Mouse (Mus musculus): ENCODE results near the gene Galnt10.

The Galnt10 gene

DNA sequence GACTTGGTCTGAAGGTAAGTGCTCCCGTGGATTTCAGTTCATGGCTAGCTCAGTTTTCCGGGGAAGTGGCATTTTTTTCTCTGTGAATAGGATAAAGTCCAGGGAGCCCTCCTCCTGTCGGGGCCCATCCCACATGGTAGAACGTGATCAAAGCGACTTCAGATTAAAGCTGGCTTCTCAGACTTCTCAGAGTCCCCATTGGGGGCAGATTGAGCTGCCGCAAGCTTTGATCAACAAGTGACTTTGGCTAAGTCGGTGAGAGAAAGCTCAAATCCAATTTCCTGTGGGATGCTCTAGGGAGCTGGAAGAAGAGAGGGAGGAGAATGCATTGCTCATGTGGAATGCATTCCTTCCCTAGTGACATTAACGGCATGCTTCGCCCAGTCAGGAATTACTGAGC, 10.1 kb upstream of the Galnt10 start:
- peak in 1 of 2 experiments; percentile 14 for DNase-seq (ENCODE audit: low spot score in 2 of 2)

DNA sequence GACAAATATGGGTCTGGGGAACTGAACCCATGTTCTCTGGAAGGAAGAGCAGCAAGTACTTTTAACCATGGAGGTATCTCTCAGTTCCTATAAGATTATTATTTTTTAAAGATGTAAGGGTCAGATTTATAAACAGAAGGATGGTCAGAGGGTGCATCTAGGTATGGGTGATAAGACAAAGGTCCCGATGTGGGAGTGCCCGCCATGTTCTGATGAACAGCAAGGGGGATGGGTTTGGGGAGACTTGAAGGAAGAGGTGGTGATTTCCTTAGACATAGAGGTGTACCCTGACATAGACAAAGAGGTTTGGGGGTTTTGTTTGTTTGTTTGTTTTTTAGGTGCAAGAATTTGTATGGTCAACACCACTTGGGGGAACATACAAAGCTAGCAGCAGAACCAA, 1.6 kb upstream of the Galnt10 start:
- DNase-seq (ENCODE audit: low spot score in 2 of 2), result no peak

DNA sequence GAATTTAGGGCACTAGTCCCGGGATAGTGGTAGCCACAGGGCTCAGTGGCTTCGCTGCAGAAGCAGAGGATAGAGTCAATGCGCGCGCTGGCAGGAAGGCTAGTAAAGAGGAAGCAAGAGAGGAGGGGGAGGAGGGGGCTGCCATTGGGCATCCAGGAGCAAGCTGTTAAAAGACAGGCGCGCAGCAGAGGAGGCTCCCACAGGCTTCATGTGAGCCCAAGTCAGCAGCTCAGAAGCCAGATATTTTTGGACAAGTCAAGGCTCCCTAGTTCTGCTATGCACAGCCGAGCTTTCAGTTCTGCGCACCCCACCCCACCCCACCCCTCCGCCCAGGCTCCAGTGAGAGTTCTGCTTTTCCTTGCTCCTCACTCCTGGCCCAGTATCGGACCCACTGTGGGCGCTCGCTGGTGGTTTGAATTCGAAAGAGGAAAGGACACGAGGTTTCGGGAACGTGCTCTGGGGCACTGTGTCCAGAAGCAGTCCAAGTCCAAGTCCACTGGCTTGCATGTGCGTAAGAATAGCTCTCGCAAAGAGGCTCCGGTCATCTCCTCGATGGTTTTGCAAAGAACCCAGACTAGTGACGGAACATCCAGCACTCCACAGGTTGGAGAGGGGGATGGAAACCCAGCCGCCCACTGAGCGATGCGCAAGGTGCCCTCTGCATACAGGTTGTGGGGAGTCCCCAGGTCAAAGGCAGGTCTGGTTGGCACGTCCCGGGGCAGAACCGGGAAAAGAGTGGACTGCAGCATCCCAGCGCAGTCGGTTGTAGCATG, 811 bp upstream of the Galnt10 start:
- peak; percentile 57 to 67 for DNase-seq (ENCODE audit: low spot score in 2 of 2)

DNA sequence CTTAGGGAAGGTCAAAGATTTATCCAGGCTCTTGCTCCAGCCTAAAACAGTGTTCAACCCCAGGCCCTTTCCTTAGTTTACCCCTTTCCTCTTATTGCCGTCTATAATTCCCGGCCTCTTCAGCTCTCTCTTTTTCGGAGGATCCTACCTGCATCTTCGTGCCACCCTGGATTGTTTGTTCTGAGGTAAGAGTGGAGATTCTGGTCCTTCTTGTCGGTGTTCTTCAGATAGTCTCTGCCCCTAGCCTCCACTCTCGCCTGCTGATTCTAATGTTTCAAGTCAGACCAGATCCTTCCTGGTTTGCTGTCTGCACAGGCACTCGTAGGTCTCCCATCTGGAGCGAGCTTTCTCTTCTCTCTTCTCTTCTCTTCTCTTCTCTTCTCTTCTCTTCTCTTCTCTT, 605 bp downstream of the Galnt10 start:
- peak in 1 of 2 experiments; percentile 24 for DNase-seq (ENCODE audit: low spot score in 2 of 2)

DNA sequence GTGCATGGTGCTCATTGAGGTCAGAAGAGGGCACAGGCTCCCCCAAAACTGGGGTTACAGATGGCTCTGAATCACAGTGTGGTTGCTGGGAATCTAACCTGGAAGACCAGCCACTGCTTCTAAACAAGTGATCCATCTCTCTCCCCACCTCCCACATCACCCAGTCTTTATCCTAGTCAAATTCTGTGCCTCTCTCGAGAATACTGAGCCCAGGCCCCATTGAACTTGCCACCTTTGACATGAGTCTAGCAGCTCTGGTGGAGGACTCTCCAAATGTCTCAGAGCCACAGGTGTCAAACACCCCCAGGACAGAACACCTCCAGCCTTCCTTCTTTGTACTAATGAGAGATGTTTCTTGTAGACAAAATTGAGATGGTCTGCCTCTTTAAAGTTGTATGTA, 1.2 kb downstream of the Galnt10 start:
- peak in 1 of 2 experiments; percentile 21 for DNase-seq (ENCODE audit: low spot score in 2 of 2)

DNA sequence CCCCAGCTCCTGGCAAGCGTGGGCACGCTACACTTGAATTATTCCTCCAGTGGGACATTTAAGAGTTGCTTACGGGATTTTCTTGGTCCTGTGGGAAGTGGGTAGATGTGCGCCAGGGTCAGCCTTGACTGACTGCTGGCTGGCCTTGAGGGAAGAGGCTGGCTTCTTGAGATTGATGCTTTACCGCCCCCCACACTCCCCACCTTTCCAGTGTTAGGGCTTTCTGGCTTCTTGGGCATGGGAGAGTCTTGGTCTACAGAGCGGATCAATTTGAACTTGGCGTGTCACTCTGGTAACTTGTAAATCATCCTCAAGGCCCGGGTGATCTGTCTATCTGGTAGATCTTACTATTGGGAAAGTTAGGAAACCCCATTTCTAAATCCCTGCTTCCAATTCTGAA, 1.7 kb downstream of the Galnt10 start:
- DNase-seq (ENCODE audit: low spot score in 2 of 2), result peak in 1 of 2 experiments; percentile 16

DNA sequence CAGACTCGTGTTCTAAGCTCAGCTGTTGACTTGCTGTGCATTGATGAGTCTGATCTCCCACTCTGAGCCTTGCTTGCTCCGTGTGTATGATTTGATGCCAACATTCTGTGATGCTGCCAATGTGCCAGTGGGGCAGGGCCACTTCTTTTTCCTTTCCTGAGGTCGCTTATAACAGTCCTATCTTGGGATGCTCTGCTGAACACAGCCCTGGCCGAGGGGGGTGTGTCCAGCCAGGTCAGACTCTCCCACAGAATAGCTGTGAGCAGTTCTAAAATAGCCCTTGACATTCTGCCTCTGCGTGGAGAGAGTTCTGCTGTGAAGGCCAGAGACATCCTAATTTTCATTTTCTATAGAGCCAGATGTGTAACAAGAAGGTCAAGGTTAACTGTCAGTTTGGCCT, 2.2 kb downstream of the Galnt10 start:
- DNase-seq (ENCODE audit: low spot score in 2 of 2), result peak in 1 of 2 experiments; percentile 20

DNA sequence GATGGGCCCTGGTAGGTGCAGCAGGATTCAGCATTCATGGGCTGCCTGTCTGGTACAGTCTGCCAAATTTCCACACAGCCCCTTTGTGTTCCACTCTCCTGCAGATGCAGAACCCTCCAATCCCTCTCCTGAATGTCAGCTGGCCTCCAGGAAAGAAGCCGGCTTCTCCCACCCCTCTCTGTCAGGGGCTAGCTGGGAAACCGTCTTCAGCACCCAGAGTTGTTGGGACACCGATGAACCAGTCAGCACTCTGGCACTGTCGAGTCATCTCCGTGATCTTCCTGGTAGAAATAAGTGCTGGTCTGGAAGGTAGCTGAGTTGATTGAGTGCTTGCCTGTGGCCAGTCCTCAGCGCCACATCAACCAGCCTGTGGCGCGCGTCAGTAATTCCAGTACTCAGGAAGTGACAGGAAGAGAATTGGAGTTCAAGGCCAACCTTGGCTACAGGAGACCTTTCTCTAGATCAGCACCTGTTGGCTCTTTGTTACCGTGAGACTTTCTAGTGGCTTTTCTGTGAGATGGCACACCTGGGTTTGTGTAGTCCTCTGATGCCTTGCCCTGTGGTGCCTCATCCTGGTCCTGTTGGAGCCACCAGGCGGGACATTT, 3.1 kb downstream of the Galnt10 start:
- DNase-seq (ENCODE audit: low spot score in 2 of 2), result peak in 1 of 2 experiments; percentile 32

DNA sequence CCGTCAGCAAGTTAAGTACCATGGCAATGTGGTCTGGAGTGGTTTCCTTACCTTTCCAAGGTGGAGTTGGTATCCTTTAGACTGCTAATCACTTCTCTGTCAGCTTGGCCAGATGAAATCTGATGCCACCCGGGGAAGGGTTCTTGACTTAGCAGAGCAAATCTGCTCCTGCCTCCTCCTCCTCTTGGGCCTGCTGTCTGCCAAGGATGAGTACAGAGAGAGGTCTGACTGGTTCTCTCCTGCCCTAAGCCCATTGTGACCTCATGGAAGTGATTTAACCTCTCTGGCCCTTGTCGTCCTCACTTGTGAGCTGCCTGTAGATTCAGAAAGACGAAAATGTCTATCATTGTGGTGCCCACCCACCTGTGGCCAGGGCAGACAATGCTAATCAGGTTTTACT, 4.0 kb downstream of the Galnt10 start:
- DNase-seq (ENCODE audit: low spot score in 2 of 2), result peak in 1 of 2 experiments; percentile 16

DNA sequence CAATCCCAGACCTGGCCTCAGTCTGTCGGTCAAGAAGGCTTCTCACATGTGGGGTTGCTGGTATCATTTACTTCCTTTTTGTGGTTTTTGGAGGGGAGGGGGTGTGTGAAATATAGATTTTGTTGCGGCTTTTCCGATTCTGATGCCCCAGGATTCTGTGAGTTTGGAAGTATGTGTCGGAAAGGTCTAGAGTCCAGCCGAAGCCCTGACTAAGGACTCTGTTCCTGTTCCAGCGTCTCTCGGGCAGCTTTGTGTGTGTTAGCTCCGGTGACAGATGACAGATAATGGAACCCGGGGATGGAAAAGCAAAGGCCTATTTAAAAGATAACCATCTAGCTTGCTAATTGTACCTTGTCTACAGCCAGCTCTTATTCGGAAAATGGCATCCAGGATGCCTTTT, 4.4 kb downstream of the Galnt10 start:
- peak in 1 of 2 experiments; percentile 6 for DNase-seq (ENCODE audit: low spot score in 2 of 2)

DNA sequence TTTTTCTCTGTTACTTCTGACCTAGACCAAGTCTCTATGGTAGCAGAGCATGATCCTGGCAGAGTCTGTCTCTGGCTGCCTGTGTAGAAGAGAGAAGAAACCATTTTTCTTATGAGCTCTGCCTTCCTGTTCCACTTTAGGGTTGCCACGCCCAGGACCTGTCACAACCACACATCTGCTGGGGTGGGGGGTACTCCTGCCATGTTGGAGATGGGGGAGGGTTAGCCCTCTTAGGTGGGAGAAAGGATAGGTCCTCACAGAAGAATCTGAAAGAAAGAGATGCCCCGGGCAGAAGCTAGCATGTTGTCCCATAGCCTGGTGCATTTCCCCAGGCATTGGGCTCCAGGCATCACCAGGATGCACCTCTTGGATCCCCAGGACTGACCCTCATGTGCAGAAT, 5.6 kb downstream of the Galnt10 start:
- peak in 1 of 2 experiments; percentile 17 for DNase-seq (ENCODE audit: low spot score in 2 of 2)

DNA sequence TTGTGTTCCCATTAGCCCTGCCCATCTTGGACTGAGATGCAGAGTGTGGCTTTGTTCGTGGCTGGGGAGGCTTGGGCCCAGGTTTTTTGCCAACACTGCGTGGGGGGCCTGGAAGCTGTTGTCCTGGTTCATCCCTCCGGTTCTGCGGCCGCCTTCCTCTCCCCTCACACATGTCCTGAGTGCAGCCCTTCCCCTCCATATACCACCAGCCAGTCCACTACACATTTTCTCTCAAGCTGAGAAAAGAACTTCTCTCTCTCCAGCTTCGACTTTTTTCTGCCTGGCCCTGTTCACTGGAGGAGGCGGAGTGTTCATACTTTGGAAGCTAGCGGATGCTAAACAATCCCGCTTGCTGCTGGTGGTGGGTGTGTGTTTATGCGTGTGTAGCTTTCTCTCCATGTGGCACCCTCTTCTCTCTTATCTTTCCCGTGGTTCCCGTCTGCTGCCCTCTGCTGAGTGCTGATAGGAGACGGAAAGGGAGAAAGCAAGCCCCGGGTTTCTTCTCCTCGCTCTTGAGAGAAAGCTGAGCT, 6.1 kb downstream of the Galnt10 start:
- peak; percentile 80 to 88 for DNase-seq (ENCODE audit: low spot score in 2 of 2)

DNA sequence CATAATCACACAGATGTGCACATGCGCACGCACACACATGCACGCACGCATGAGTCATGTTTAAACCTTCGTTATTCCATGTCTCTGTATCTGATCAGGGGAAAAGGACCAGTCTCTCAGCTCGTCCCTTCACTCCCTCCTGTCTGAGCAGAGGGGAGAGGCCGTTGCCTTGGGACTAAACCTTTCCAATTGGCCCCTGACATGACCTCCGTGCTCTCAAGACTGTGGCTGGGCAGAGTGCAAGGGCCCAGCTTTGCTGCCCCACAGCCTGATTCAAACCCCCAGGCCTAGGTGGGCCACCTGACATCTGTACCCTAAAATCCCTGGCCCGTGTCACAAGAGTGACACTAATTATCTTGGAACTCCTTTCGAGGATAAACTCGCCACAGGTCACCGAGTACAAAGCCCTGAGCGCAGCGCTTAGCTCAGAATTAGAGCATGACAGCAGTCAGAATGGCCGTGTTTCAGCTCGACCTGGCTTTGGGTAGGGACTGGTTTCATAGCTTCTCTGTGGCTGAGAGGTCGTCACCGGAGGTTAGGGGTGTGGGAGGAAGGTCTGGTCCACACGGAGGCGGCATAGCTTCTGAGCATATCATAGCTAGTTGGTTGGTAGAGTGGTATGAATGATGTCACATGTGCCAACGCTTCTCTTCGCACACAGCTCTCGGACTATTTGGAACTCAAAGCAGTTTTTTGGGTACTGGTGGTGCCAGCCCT, 7.1 kb downstream of the Galnt10 start:
- peak in 1 of 2 experiments; percentile 16 for DNase-seq (ENCODE audit: low spot score in 2 of 2)

DNA sequence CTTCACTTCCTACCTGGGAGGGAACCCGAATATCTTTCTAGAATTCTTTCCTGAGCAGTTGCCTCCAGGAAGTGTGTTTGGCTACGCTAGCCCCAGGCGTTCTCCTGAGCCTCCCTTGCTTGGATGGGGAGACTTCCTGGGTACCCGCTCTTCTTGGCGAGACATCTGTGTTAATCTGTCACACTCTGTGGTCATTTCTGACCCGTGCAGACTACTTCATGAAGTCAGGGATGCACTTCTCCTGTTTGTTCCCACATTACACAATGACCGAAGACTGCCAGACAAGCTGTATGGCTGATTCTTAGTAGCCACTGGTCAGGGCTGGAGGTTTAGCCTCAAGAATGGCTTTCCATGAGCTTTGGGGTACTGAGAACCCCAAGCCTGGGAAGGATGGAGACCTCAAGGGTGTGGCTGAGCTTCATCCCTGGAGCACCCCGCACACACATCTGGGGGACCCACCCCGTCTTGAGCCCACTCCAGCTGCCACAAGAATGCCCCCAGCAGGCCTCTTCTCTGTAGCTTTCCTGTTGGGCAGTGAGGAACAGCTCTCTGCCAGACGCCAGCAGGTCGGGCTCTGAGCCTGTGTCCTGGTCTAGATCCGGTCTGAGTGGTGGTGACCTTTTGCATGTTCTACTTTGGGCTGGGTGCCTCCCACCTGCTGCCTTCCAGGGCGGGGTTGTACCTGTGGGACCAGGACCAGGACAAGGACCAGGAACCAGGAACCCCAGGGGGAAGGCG, 7.8 kb downstream of the Galnt10 start:
- peak in 1 of 2 experiments; percentile 17 for DNase-seq (ENCODE audit: low spot score in 2 of 2)

DNA sequence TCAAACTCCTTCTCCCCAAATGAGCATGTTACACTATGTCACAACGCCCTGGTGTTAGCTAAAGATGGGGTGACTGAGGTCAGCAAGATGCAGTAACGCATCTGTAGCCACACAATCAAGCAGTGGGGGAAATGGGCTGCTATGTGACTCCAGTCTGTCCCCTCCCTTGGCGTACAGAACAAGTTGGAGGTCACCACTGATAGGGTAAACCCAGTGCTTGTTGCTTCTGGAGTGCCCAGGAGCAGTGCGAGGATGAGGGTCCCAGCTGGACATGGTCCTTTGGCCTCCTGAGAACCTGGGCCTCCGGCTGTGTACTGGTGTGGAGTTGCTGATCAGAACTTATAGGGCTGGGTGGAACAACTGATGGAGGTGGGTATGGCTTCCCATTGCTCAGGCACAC, 8.6 kb downstream of the Galnt10 start:
- DNase-seq (ENCODE audit: low spot score in 2 of 2), result peak in 1 of 2 experiments; percentile 17

DNA sequence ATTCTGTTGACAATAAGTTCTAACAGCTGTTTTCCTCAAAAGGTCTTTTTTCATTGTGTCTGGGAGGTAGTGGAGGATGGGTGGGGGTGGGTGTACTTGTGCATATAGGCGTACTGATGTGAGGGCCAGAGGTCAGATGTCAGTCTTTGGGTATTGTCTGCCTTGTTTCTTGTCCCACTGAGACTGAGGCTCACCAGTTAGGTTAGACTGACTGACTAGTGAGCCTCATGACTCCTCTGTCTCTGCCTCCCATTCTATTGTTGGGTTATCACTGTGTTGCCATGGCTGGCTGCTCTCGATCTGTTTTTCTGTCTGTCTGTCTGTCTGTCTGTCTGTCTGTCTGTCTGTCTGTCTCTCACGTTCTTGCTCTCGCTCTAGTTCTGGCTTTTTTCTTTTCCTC, 9.1 kb downstream of the Galnt10 start:
- peak in 1 of 2 experiments; percentile 10 for DNase-seq (ENCODE audit: low spot score in 2 of 2)

DNA sequence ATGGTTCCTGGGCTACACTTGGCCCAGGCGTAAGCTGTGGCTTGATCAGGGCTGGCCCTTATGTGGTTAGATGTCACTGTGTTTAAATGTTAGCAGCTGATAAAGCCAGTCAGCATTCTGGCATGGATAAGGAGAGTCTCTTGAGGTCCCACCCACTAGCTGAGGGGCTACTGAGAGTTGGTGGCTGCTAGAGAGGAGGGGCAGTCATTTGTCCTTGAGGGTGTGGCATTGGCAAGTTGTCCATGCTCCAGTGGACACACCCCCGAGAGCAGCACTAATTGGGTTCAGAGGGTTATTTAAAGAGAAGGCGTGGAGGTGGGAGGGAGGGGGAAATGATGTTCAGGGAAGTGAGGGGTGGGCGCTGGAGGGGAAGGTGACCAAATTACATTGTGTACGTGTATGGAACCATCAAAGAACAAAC, 9.7 kb downstream of the Galnt10 start:
- DNase-seq (ENCODE audit: low spot score in 2 of 2), result peak in 1 of 2 experiments; percentile 9

DNA sequence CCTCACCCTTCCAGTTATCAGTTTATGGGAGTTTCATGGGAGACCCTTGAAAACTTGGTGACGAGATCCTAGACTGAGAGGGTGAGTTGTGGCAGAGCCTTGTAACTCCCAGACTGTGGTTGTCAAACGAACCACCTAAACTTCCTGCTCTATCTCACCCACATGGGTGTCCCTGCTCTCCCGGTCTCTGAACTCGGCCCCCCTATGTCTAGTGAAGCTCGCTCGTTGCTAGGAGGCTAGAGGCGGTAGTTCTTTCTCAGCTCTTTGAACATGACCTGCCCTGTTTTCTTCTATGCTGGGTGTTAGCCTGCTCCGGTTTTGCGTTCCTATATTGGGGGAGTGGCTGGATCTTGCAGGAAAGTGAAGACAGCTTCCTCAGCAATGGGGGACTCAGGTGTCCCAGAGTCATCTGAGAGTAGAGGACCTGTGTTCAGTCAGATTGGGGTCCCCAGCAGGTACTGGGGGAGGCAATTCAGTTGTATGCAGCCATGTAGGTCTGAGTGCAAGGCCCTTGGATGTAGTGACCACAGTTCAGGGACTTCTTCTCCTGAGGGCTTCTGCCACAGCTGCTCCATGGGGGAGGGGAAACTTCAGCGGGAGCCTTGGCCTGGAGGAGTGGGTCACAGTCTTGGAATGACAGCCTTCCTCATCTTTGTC, 10.6 kb downstream of the Galnt10 start:
- peak in 1 of 2 experiments; percentile 11 for DNase-seq (ENCODE audit: low spot score in 2 of 2)

DNA sequence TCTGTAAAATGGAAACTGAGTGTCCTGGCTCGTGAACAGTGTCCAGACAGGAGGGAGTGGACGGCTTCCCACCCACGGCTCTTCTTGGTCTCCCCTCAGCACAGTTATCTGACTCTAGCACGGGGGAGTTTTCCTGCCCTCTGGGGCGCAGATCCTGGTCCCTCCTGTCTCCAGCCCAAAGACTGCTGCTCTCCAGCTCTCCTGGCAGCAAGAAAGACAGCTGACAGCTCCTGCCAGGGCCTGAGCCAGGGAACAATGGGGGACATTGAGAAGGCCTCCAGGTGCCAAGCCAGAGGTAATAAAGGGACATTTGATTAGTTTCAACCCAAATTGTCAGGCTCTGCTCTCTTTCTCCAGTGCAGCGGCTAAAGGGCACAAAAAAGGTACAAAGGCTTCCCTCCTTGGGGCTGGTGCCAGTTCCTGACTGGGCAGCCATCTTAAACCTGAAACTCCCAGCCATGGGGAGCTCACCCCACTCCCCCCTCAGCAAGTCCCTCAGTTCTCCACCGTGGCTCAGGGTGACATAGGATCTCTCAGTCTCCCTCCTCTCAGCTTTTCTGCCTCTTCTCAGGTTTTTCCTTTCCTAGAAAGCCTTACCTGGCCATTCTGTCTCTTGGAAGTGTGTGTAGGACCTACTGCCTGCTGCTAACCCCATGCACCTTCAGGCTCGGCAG, 11.5 kb downstream of the Galnt10 start:
- DNase-seq (ENCODE audit: low spot score in 2 of 2), result peak in 1 of 2 experiments; percentile 34

DNA sequence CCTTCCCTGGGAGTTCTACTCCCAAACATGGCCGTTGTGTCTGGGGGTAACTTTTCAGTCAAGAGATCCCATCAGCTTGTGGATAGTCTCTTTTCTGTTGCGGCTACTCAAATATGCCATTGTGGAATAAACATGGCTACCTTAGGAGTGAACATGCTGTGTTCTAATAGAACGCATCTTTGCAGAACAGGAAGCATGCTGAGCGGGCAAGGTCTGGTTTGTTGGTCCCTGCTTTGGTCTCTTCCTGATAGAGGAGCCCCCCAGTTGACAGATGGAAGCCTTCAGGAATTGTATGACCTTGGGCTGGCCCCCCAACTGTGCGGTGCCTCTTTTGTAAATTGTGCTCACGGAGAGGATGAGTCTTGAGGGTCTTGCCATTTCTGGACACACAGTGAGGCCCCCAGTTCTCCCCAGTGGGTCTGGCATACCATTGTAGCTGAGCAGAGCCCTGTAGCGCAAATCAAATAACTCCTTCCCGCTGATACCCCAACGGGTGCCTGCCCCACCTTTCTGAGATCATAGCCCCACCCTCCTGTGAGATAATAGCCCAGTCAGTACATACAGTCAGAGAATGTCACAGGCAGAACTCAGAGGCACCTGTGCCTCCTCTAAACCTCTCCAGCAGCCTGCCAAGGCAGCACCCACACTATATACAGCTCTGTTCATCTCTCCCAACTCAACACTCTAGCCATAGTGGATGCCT, 12.3 kb downstream of the Galnt10 start:
- DNase-seq (ENCODE audit: low spot score in 2 of 2), result peak in 1 of 2 experiments; percentile 5
